Mouse (Mus musculus) erythroblast, embryonic 14.5 days (primary cell): ENCODE results near the gene Glb1l2. TPM values are rescaled to one million over a fixed set of nuclear protein-coding genes. Genes with fewer than 3 reads are reported as not detected.

Source experiments
- H3K27me3 ChIP-seq: 2 replicates; pipeline ENCODE4 v1.6.1; 2012; ENCODE audit warnings: inconsistent platforms; ENCODE audit not compliant: control insufficient read depth
- H3K36me3 ChIP-seq: 2 replicates; pipeline ENCODE4 v1.6.1; 2012; ENCODE audit warnings: mild to moderate bottlenecking, inconsistent platforms; ENCODE audit not compliant: control insufficient read depth
- H3K4me1 ChIP-seq: 2 replicates; pipeline ENCODE4 v1.6.1; 2012; ENCODE audit warnings: inconsistent platforms; ENCODE audit not compliant: control insufficient read depth
- H3K4me3 ChIP-seq: replicated peaks from 2 replicates; pipeline ENCODE3; 2012; ENCODE audit warnings: moderate library complexity, mild to moderate bottlenecking, inconsistent platforms
- H3K9me3 ChIP-seq: 2 replicates; pipeline ENCODE4 v1.6.1; 2012; ENCODE audit warnings: low read length, inconsistent platforms, mixed read lengths; ENCODE audit not compliant: control insufficient read depth
- GATA1 ChIP-seq: IDR thresholded peaks from 2 replicates; pipeline ENCODE4 v1.6.1; 2012; ENCODE audit warnings: low read length, inconsistent platforms, mixed read lengths
- TAL1 ChIP-seq: IDR thresholded peaks from 3 replicates; pipeline ENCODE4 v1.6.1; 2012; ENCODE audit warnings: low read length, inconsistent platforms, mixed read lengths
- polyA plus RNA-seq: library from polyadenylated mRNA; stranded (reverse); fragments of >175 nt; gene quantifications from 2 replicates; pipeline ENCODE4 v1.2.3, GENCODE M21; 2012

Gene Glb1l2
- polyA plus RNA-seq, 1 experiment: not detected

- no peaks in the 10 kb centered on the region for H3K36me3 ChIP-seq
- H3K27me3 ChIP-seq: no peaks in the 10 kb centered on the region
- TF ChIP-seq GATA1: no peak
- TF ChIP-seq TAL1: no peak
These were observed 63.5 kb downstream of the Glb1l2 start for GRCm38 (mm10) chr9:26742817-26743216.

GRCm38 (mm10) chr9:26737116-26737515 lies 69.2 kb downstream of the Glb1l2 start:
- Histone ChIP-seq H3K4me1 (no peaks in the 10 kb centered on the region), H3K36me3 (no peaks in the 10 kb centered on the region), H3K9me3 (no peaks in the 10 kb centered on the region; the same call in 1 of the 2 replicates), H3K27me3 (peaks cover 25% of the 10 kb centered on the region), H3K4me3 (no peak overlapping the region)
- TF ChIP-seq GATA1 (no peak), TAL1 (no peak)

More at GRCm38 (mm10) chr9:26742817-26743216, 63.5 kb downstream of the Glb1l2 start:
- peaks cover 2% of the 10 kb centered on the region; the same call in 1 of the 2 replicates for H3K9me3 ChIP-seq
- H3K4me1 ChIP-seq: no peaks in the 10 kb centered on the region
- no peak overlapping the region for H3K4me3 ChIP-seq

GRCm38 (mm10) chr9:26733986-26734385 lies 72.3 kb downstream of the Glb1l2 start:
- no peak for TF ChIP-seq GATA1
- no peak for TF ChIP-seq TAL1
- Histone ChIP-seq H3K27me3 (peaks cover 25% of the 10 kb centered on the region), H3K9me3 (no peaks in the 10 kb centered on the region; the same call in 1 of the 2 replicates), H3K36me3 (no peaks in the 10 kb centered on the region), H3K4me1 (no peaks in the 10 kb centered on the region), H3K4me3 (no peak overlapping the region)

GRCm38 (mm10) chr9:26733206-26733891 lies 72.9 kb downstream of the Glb1l2 start, which contains the start of gene B3gat1:
TSS of gene B3gat1 (plus strand) at chr9:26733728.
- Histone ChIP-seq H3K9me3 (no peaks in the 10 kb centered on the region), H3K36me3 (no peaks in the 10 kb centered on the region), H3K4me1 (no peaks in the 10 kb centered on the region), H3K27me3 (peaks cover 25% of the 10 kb centered on the region), H3K4me3 (no peak within 1 kb of the TSS)
- TF ChIP-seq TAL1: no peak
- no peak for TF ChIP-seq GATA1

- H3K9me3 ChIP-seq: no peaks in the 10 kb centered on the region
- peaks cover 10% of the 10 kb centered on the region for H3K27me3 ChIP-seq
- no peak overlapping the region for H3K4me3 ChIP-seq
- H3K4me1 ChIP-seq: no peaks in the 10 kb centered on the region
- H3K36me3 ChIP-seq: no peaks in the 10 kb centered on the region
- TF ChIP-seq TAL1 (no peak), GATA1 (no peak)
These were observed 77.7 kb downstream of the Glb1l2 start for GRCm38 (mm10) chr9:26728556-26728955.

GRCm38 (mm10) chr9:26727445-26727844 lies 78.8 kb downstream of the Glb1l2 start:
- Histone ChIP-seq H3K27me3 (peaks cover under 1% of the 10 kb centered on the region; the same call in 1 of the 2 replicates), H3K36me3 (no peaks in the 10 kb centered on the region), H3K9me3 (no peaks in the 10 kb centered on the region), H3K4me3 (no peak overlapping the region), H3K4me1 (no peaks in the 10 kb centered on the region)
- no peak for TF ChIP-seq TAL1
- TF ChIP-seq GATA1: no peak

GRCm38 (mm10) chr9:26725709-26726108 lies 80.6 kb downstream of the Glb1l2 start:
- peaks cover 2% of the 10 kb centered on the region; the same call in 1 of the 2 replicates for H3K9me3 ChIP-seq

GRCm38 (mm10) chr9:26721771-26722170 lies 84.5 kb downstream of the Glb1l2 start:
- Histone ChIP-seq H3K36me3 (no peaks in the 10 kb centered on the region), H3K9me3 (peaks cover 7% of the 10 kb centered on the region), H3K4me1 (no peaks in the 10 kb centered on the region), H3K4me3 (no peak overlapping the region), H3K27me3 (no peaks in the 10 kb centered on the region)
- TF ChIP-seq GATA1 (no peak), TAL1 (no peak)

More at GRCm38 (mm10) chr9:26725709-26726108, 80.6 kb downstream of the Glb1l2 start:
- TF ChIP-seq TAL1: no peak
- TF ChIP-seq GATA1: no peak
- Histone ChIP-seq H3K36me3 (no peaks in the 10 kb centered on the region), H3K27me3 (no peaks in the 10 kb centered on the region), H3K4me1 (no peaks in the 10 kb centered on the region), H3K4me3 (no peak overlapping the region)

- Histone ChIP-seq H3K36me3 (no peaks in the 10 kb centered on the region), H3K27me3 (no peaks in the 10 kb centered on the region), H3K9me3 (peaks cover 7% of the 10 kb centered on the region), H3K4me3 (no peak overlapping the region), H3K4me1 (no peaks in the 10 kb centered on the region)
- no peak for TF ChIP-seq GATA1
- TF ChIP-seq TAL1: no peak
These were observed 87.9 kb downstream of the Glb1l2 start for GRCm38 (mm10) chr9:26718388-26718787.

Other genes starting within 250 kb of the Glb1l2 start
- not detected in 2 replicates for gene B3gat1, start 72.7 kb downstream of the Glb1l2 start, polyA plus RNA-seq
- not detected in 2 replicates for gene Glb1l3, start 54.4 kb upstream of the Glb1l2 start, polyA plus RNA-seq
- gene Gm1110, start 116.6 kb upstream of the Glb1l2 start, polyA plus RNA-seq: not detected in 2 replicates
- 0.09 and 0.10 TPM in 2 replicates for gene Acad8, start 193.1 kb upstream of the Glb1l2 start, polyA plus RNA-seq
- 0.09 and 0.14 TPM in 2 replicates for gene Thyn1, start 193.2 kb upstream of the Glb1l2 start, polyA plus RNA-seq
- gene Vps26b, start 223.6 kb upstream of the Glb1l2 start, polyA plus RNA-seq: 1.0 and 1.1 TPM in 2 replicates
- 1.2 and 1.5 TPM in 2 replicates for gene Ncapd3, start 223.7 kb upstream of the Glb1l2 start, polyA plus RNA-seq